Mouse (Mus musculus) adrenal gland, postnatal 25 days (tissue): ENCODE results near the gene Kctd17. TPM values are rescaled to one million over a fixed set of nuclear protein-coding genes. Genes with fewer than 3 reads are reported as not detected.

ENCODE experiments used
- DNase-seq: peaks from one replicate; pipeline ENCODE4 v3.0.0; 2021; ENCODE audit warnings: mixed read lengths
- total RNA-seq: library from RNA; stranded (reverse); gene quantifications from 2 replicates; pipeline ENCODE4 v1.2.3, GENCODE M21; 2021

Kctd17 gene
- total RNA-seq, 1 experiment from 2014 or later: 84.3 TPM

- DNase-seq: no peak
These were observed 53.2 kb downstream of the Kctd17 start for GRCm38 (mm10) chr15:78481448-78482000.

- peak; percentile 35 for DNase-seq
These were observed 54.2 kb downstream of the Kctd17 start for GRCm38 (mm10) chr15:78482518-78482917.

- DNase-seq: no peak
These were observed 54.9 kb downstream of the Kctd17 start for GRCm38 (mm10) chr15:78483311-78483710.

- DNase-seq: no peak
These were observed 58.2 kb downstream of the Kctd17 start for GRCm38 (mm10) chr15:78486564-78486963.

GRCm38 (mm10) chr15:78487066-78487465 is 58.7 kb downstream of the Kctd17 start:
- DNase-seq: no peak

Other genes with a start within 250 kb of the Kctd17 start
- gene Pvalb, start 222.2 kb upstream of the Kctd17 start, total RNA-seq: not detected in 2 replicates
- 1.00 and 1.2 TPM in 2 replicates for gene Ncf4, start 183.8 kb upstream of the Kctd17 start, total RNA-seq
- 0.43 and 1.0 TPM in 2 replicates for gene Csf2rb2, start 122.8 kb upstream of the Kctd17 start, total RNA-seq
- 6.9 and 9.2 TPM in 2 replicates for gene Csf2rb, start 102.8 kb upstream of the Kctd17 start, total RNA-seq
- gene Tex33, start 32.7 kb upstream of the Kctd17 start, total RNA-seq: not detected in 2 replicates
- 246 and 299 TPM in 2 replicates for gene Tst, start 22.7 kb upstream of the Kctd17 start, total RNA-seq
- 56.9 and 61.7 TPM in 2 replicates for gene Mpst, start 22.1 kb upstream of the Kctd17 start, total RNA-seq
- gene Tmprss6, start 40.1 kb downstream of the Kctd17 start, total RNA-seq: 1.9 and 4.9 TPM in 2 replicates
- 0.48 and 0.58 TPM in 2 replicates for gene Il2rb, start 66.7 kb downstream of the Kctd17 start, total RNA-seq
- 48.7 and 59.4 TPM in 2 replicates for gene C1qtnf6, start 102.9 kb downstream of the Kctd17 start, total RNA-seq
- 0.58 and 0.76 TPM in 2 replicates for gene Sstr3, start 116.1 kb downstream of the Kctd17 start, total RNA-seq
- gene Rac2, start 144.2 kb downstream of the Kctd17 start, total RNA-seq: 2.7 and 4.5 TPM in 2 replicates
- 7.5 and 7.6 TPM in 2 replicates for gene Cyth4, start 168.5 kb downstream of the Kctd17 start, total RNA-seq